Mouse (Mus musculus) cortical plate, adult 2 months (tissue): ENCODE measurements around the gene Sept4.

ENCODE experiments used
- CTCF ChIP-seq: fragments of 200-500 bp; IDR thresholded peaks from 2 replicates; pipeline ENCODE4 v1.5.1; 2011; ENCODE audit warnings: mild to moderate bottlenecking, control low read depth, low read length; ENCODE audit not compliant: insufficient read depth; ENCODE audit errors: extremely low read depth
- POLR2A ChIP-seq: fragments of 200-500 bp; IDR thresholded peaks from 2 replicates; pipeline ENCODE4 v1.6.1; 2011; ENCODE audit warnings: mild to moderate bottlenecking, low read length, control low read depth; ENCODE audit not compliant: insufficient read depth; ENCODE audit errors: extremely low read depth

DNA sequence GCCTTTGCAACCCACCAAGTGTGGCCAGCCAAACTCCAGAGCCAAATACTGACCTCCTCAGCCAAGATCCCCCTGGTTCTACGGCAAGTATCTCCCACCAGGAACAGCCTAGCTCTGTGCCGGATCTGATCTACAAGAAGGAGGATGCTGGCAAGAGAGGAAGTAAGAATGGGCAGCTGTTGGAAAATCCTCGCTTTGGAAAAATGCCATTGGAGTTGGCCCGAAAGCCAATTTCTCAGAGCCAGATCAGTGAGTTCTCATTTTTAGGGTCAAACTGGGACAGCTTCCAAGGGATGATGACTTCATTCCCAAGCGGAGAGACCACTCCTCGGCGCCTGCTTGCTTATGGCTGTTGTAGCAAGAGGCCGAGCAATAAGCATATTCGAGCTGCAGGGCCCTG lies 42.8 kb downstream of the Sept4 start:
- TF ChIP-seq POLR2A (no peak), CTCF (no peak)
